21 mouse cellular contexts compared by ENCODE assay signal in genomic region chr8:3225731-3226130, GRCm38 (mm10). TPM values are rescaled to one million over a fixed set of nuclear protein-coding genes. Genes with fewer than 3 reads are reported as not detected.
A peak's percentile ranks its signal among the peaks of the same experiment; 100 is the strongest.
DNase-seq lines count a peak whose midpoint lies in the region; ATAC-seq and TF ChIP-seq lines count a peak whose summit lies in the region.
"Had no signal": no experiment of that assay in that cellular context is flagged by ENCODE, and none has a peak within 500 bp of the region (broad histone marks: within the 10 kb centered on the region; RNA-seq: fewer than 3 reads in every experiment).

No protein-coding gene starts in this region.

- no peaks in the 10 kb centered on the region for H3K9me3 ChIP-seq in kidney, embryonic 14.5 days (ENCODE audit: control insufficient read depth, low read length)
- H3K9me3 ChIP-seq in lung, postnatal 0 days (ENCODE audit: low read length): no peaks in the 10 kb centered on the region
- H3K9me3 ChIP-seq: embryonic facial prominence, embryonic 15.5 days; heart, embryonic 12.5 days; hindbrain, embryonic 12.5 days; limb, embryonic 12.5 days; liver, embryonic 13.5 days had no signal

- no peak for TF ChIP-seq CTCF in lung, postnatal 0 days (IDR thresholded peaks at IDR 0.05)

- peak; percentile 52 to 55 for DNase-seq in adrenal gland, postnatal 36 days
- DNase-seq in adrenal gland, postnatal 25 days: no peak
- DNase-seq in kidney, postnatal 4 days: peak; percentile 23 to 50
- peak; percentile 15 for DNase-seq in ES-CJ7 (ENCODE audit: low read depth, low spot score)
- peak; percentile 50 for DNase-seq in lung, postnatal 0 days (ENCODE audit: low spot score)
- no peak for DNase-seq in Muller cell, postnatal 12 days (ENCODE audit: inconsistent ontology term)
- no peak for DNase-seq in right cerebral cortex, postnatal 10 days (ENCODE audit: low spot score in 2 of 2)
- DNase-seq: adrenal gland, postnatal 10 days; cerebellum, adult 18-20 months; cerebellum, postnatal 25 days; forebrain, postnatal 0 days; heart, postnatal 14 days; liver, embryonic 13.5 days; right cerebral cortex, adult 18-20 months had no signal

- H3K4me1 ChIP-seq in kidney, embryonic 14.5 days (ENCODE audit: control insufficient read depth, insufficient read depth, low read length): peaks cover 4% of the 10 kb centered on the region; the same call in 1 of the 2 replicates
- H3K4me1 ChIP-seq in lung, postnatal 0 days (ENCODE audit: insufficient read depth, low read depth, low read length): peaks cover 24% of the 10 kb centered on the region

- no peak overlapping the region for H3K4me3 ChIP-seq in kidney, embryonic 14.5 days (ENCODE audit: low read length)
- no peak overlapping the region for H3K4me3 ChIP-seq in lung, postnatal 0 days (ENCODE audit: low read depth, low read length)
- H3K4me3 ChIP-seq: embryonic facial prominence, embryonic 15.5 days; heart, embryonic 12.5 days; hindbrain, embryonic 12.5 days; limb, embryonic 12.5 days; liver, embryonic 13.5 days had no signal

- no peak overlapping the region for H3K27ac ChIP-seq in kidney, embryonic 14.5 days (ENCODE audit: low read depth, low read length)
- peak overlapping the region; percentile 67 for H3K27ac ChIP-seq in lung, postnatal 0 days (ENCODE audit: low read length)
- H3K27ac ChIP-seq: embryonic facial prominence, embryonic 15.5 days; hindbrain, embryonic 12.5 days; limb, embryonic 12.5 days; liver, embryonic 13.5 days had no signal

- no peaks in the 10 kb centered on the region for H3K27me3 ChIP-seq in kidney, embryonic 14.5 days (ENCODE audit: control insufficient read depth, insufficient read depth, low read length)
- H3K27me3 ChIP-seq in lung, postnatal 0 days (replicated peaks; ENCODE audit: insufficient read depth, low read length): no peaks in the 10 kb centered on the region
- H3K27me3 ChIP-seq: CH12.LX; embryonic facial prominence, embryonic 15.5 days; heart, embryonic 12.5 days; hindbrain, embryonic 12.5 days; limb, embryonic 12.5 days; liver, embryonic 13.5 days had no signal

- no peak for ATAC-seq in kidney, embryonic 14.5 days (ENCODE audit: low FRiP score, low TSS enrichment)
- no peak for ATAC-seq in lung, postnatal 0 days
- ATAC-seq: forebrain, postnatal 0 days had no signal

- TF ChIP-seq EP300 in lung, postnatal 0 days (IDR thresholded peaks at IDR 0.05): no peak

- no peak overlapping the region for H3K4me2 ChIP-seq in kidney, embryonic 14.5 days (replicated peaks; ENCODE audit: low read depth, low read length)
- no peak overlapping the region for H3K4me2 ChIP-seq in lung, postnatal 0 days (replicated peaks; ENCODE audit: low read depth, low read length)
- H3K4me2 ChIP-seq: embryonic facial prominence, embryonic 15.5 days; heart, embryonic 12.5 days; hindbrain, embryonic 12.5 days; limb, embryonic 12.5 days; liver, embryonic 13.5 days; midbrain, embryonic 11.5 days had no signal

- no peak overlapping the region for H3K9ac ChIP-seq in kidney, embryonic 14.5 days (ENCODE audit: low read depth, low read length)
- H3K9ac ChIP-seq in lung, postnatal 0 days (replicated peaks; ENCODE audit: low read depth): no peak overlapping the region
- H3K9ac ChIP-seq: embryonic facial prominence, embryonic 15.5 days; forebrain, postnatal 0 days; heart, embryonic 12.5 days; hindbrain, embryonic 12.5 days; limb, embryonic 12.5 days; liver, embryonic 13.5 days had no signal

- 66% methylated on average over 1 of the region's 1 CpGs for WGBS in kidney, embryonic 14.5 days
- 36% methylated on average over 1 of the region's 1 CpGs for WGBS in lung, postnatal 0 days

- no peaks in the 10 kb centered on the region for H3K36me3 ChIP-seq in kidney, embryonic 14.5 days (ENCODE audit: control insufficient read depth, insufficient read depth, low read length)
- H3K36me3 ChIP-seq in lung, postnatal 0 days (ENCODE audit: insufficient read depth, low read length): no peaks in the 10 kb centered on the region
- H3K36me3 ChIP-seq: embryonic facial prominence, embryonic 15.5 days; heart, embryonic 12.5 days; hindbrain, embryonic 12.5 days; limb, embryonic 12.5 days; liver, embryonic 13.5 days had no signal

RNA-seq across cellular contexts. Expression of gene Insr, which starts 53.7 kb away (rescaled TPM):
- 100 to 1,000 TPM; 134 to 182 TPM for total RNA-seq in adrenal gland, postnatal 36 days (2021)
- 127 and 144 TPM in 2 replicates for total RNA-seq in adrenal gland, postnatal 25 days (2021)
- 33.2 and 40.2 TPM in 2 replicates for polyA plus RNA-seq in kidney, embryonic 14.5 days (2014; fragmentation: Nextera tagmentation; extraction: Ambion mirVana)
- 27.1 and 31.1 TPM in 2 replicates for polyA plus RNA-seq in lung, postnatal 0 days (2015; fragmentation: Nextera tagmentation; extraction: Ambion mirVana)

Comparison
In these comparisons a context has a peak if more than half of its experiments do, and no peak if none do; other contexts are left out.
1. DNase-seq: peak in adrenal gland, postnatal 36 days (2 of 2), kidney, postnatal 4 days (2 of 2), ES-CJ7 (single experiment) and lung, postnatal 0 days (single experiment); none in adrenal gland, postnatal 25 days (single experiment), Muller cell, postnatal 12 days (single experiment) and right cerebral cortex, postnatal 10 days (0 of 2).